Mouse (Mus musculus) kidney, adult 2 months (tissue): Measurements from ENCODE around the gene Tfdp1.

Source experiments
- CTCF ChIP-seq: fragments of 200-500 bp; conservative IDR thresholded peaks from 2 replicates; pipeline ENCODE4 v1.5.1; 2011; ENCODE audit warnings: low read depth, mild to moderate bottlenecking, control low read depth, low read length, moderate library complexity, mixed read lengths; ENCODE audit not compliant: insufficient read depth, insufficient read length
- POLR2A ChIP-seq: fragments of 200-500 bp; IDR thresholded peaks from one replicate; pipeline ENCODE4 v1.6.1; 2011; ENCODE audit warnings: low read depth, low read length, control low read depth

- TF ChIP-seq POLR2A, result no peak
- TF ChIP-seq CTCF, result no peak
Measured at GRCm38 (mm10) chr8:13343134-13343533, 4.6 kb downstream of the Tfdp1 start.
